Mouse (Mus musculus): ENCODE results near the gene Arid3c.
"Not testable (repeated sequence)": the region's sequence is repeated elsewhere in the genome, so short reads cannot be mapped to it uniquely, and the experiment has no call there.

The Arid3c gene

GRCm38 (mm10) chr4:41731052-41731765 is at the start of gene Arid3c:
Arid3c (minus strand) TSS chr4:41731142.
- no peak for DNase-seq

GRCm38 (mm10) chr4:41775840-41776239 is 44.9 kb upstream of the Arid3c start:
- not testable (repeated sequence) for DNase-seq

GRCm38 (mm10) chr4:41774506-41774905 is 43.6 kb upstream of the Arid3c start:
- DNase-seq = not testable (repeated sequence)

GRCm38 (mm10) chr4:41774002-41774401 is 43.1 kb upstream of the Arid3c start, which contains the start of gene Ccl27a:
Ccl27a (minus strand) TSS chr4:41774247.
- peak; percentile 89 to 93 for DNase-seq

- DNase-seq = peak; percentile 83 to 88
Measured at GRCm38 (mm10) chr4:41773502-41773901, 42.6 kb upstream of the Arid3c start.

- not testable (repeated sequence) for DNase-seq
Measured at GRCm38 (mm10) chr4:41772946-41773345, 42.0 kb upstream of the Arid3c start.

- not testable (repeated sequence) for DNase-seq
Measured at GRCm38 (mm10) chr4:41767301-41767700, 36.4 kb upstream of the Arid3c start.

- DNase-seq = not testable (repeated sequence)
Measured at GRCm38 (mm10) chr4:41763176-41763575, 32.2 kb upstream of the Arid3c start.

- peak; percentile 38 to 40 for DNase-seq
Measured at GRCm38 (mm10) chr4:41762688-41763114, 31.8 kb upstream of the Arid3c start.

- DNase-seq = no peak
Measured at GRCm38 (mm10) chr4:41762099-41762687, 31.3 kb upstream of the Arid3c start.

- no peak for DNase-seq
Measured at GRCm38 (mm10) chr4:41761680-41762079, 30.7 kb upstream of the Arid3c start.

GRCm38 (mm10) chr4:41760911-41761310 is 30.0 kb upstream of the Arid3c start:
- DNase-seq = no peak

GRCm38 (mm10) chr4:41760288-41760721 is 29.4 kb upstream of the Arid3c start:
- DNase-seq = peak; percentile 96 to 97

GRCm38 (mm10) chr4:41759656-41760287 is 28.8 kb upstream of the Arid3c start:
- DNase-seq = no peak

- no peak for DNase-seq
Measured at GRCm38 (mm10) chr4:41759206-41759605, 28.3 kb upstream of the Arid3c start.

GRCm38 (mm10) chr4:41758701-41759100 is 27.8 kb upstream of the Arid3c start:
- DNase-seq = no peak

GRCm38 (mm10) chr4:41758021-41758420 is 27.1 kb upstream of the Arid3c start:
- DNase-seq = no peak

GRCm38 (mm10) chr4:41757321-41757720 is 26.4 kb upstream of the Arid3c start:
- no peak for DNase-seq

GRCm38 (mm10) chr4:41756440-41756839 is 25.5 kb upstream of the Arid3c start:
- DNase-seq = no peak

GRCm38 (mm10) chr4:41755338-41756305 is 24.7 kb upstream of the Arid3c start, which contains the start of gene Sigmar1:
Sigmar1 (minus strand) TSS chr4:41756157.
- peak; percentile 88 to 91 for DNase-seq

- DNase-seq = no peak
Measured at GRCm38 (mm10) chr4:41754797-41755337, 23.9 kb upstream of the Arid3c start, which contains the start of gene Galt. Galt (plus strand) TSS chr4:41755228.

- no peak for DNase-seq
Measured at GRCm38 (mm10) chr4:41745021-41745420, 14.1 kb upstream of the Arid3c start.

Measured in lung, adult 18-20 months (tissue).